Mouse (Mus musculus) spleen, adult 2 months (tissue): Measurements from ENCODE around the gene Abcd3. TPM values are rescaled to one million over a fixed set of nuclear protein-coding genes. Genes with fewer than 3 reads are reported as not detected.

Source experiments
- DNase-seq, 2 experiments: peaks; one replicate each; pipeline versions ENCODE4 v3.0.0 to v3.0.0-alpha.2; 2012 to 2021; ENCODE audit warnings: low spot score in 2 of 2, low read depth in 1 of 2
- H3K27ac ChIP-seq: fragments of 200-500 bp; 2 replicates; pipeline ENCODE4 v1.5.1; 2012; ENCODE audit warnings: low read length, inconsistent platforms; ENCODE audit not compliant: insufficient read depth
- H3K27me3 ChIP-seq: fragments of 200-500 bp; 2 replicates; pipeline ENCODE4 v1.6.1; 2012; ENCODE audit warnings: mild to moderate bottlenecking, moderate library complexity, low read length, inconsistent platforms; ENCODE audit not compliant: control insufficient read depth, insufficient read depth
- H3K36me3 ChIP-seq: fragments of 200-500 bp; 2 replicates; pipeline ENCODE4 v1.6.1; 2012; ENCODE audit warnings: mild to moderate bottlenecking, low read length, inconsistent platforms; ENCODE audit not compliant: control insufficient read depth, insufficient read depth
- H3K4me1 ChIP-seq: fragments of 200-500 bp; 2 replicates; pipeline ENCODE4 v1.6.1; 2011; ENCODE audit warnings: inconsistent platforms; ENCODE audit not compliant: control insufficient read depth, insufficient read depth, insufficient read length
- H3K4me3 ChIP-seq: fragments of 200-500 bp; 2 replicates; pipeline ENCODE4 v1.5.1; 2011; ENCODE audit warnings: mild to moderate bottlenecking, inconsistent platforms; ENCODE audit not compliant: insufficient read depth, insufficient read length; ENCODE audit errors: extremely low read depth
- CTCF ChIP-seq: fragments of 200-500 bp; IDR thresholded peaks from 2 replicates; pipeline ENCODE4 v1.5.1; 2011; ENCODE audit warnings: mild to moderate bottlenecking, inconsistent platforms; ENCODE audit not compliant: insufficient read depth, insufficient read length, insufficient replicate concordance; ENCODE audit errors: extremely low read depth
- POLR2A ChIP-seq: fragments of 200-500 bp; IDR thresholded peaks from 2 replicates; pipeline ENCODE4 v1.6.1; 2011; ENCODE audit warnings: low read depth, low read length, inconsistent platforms
- WGBS: fragments of 180-500 bp; shearing (Covaris S2); methylation state at CpG from one replicate; pipeline ENCODE4 v1.1.7; 2018; 5-methylcytosine and 5-hydroxymethylcytosine counted together
- polyA plus RNA-seq: library from polyadenylated mRNA; depleted of rRNA; stranded (reverse); fragments of >200 nt; gene quantifications from 2 replicates; pipeline ENCODE4 v1.2.3, GENCODE M21; 2012

Abcd3 gene
- polyA plus RNA-seq, 1 experiment = 1.7 TPM

GRCm38 (mm10) chr3:121719701-121720100, 95.4 kb downstream of the Abcd3 start:
- no peak overlapping the region for H3K4me3 ChIP-seq
- H3K36me3 ChIP-seq = no peaks in the 10 kb centered on the region
- WGBS = 92% methylated on average over 3 of the region's 3 CpGs
- H3K4me1 ChIP-seq = peaks cover 8% of the 10 kb centered on the region
- no peak overlapping the region for H3K27ac ChIP-seq
- no peak for TF ChIP-seq CTCF
- no peak for TF ChIP-seq POLR2A
- no peak for DNase-seq
- peaks cover 9% of the 10 kb centered on the region for H3K27me3 ChIP-seq

- H3K4me3 ChIP-seq = no peak overlapping the region
- 90% methylated on average over 8 of the region's 8 CpGs for WGBS
- DNase-seq = no peak
- H3K4me1 ChIP-seq = peaks cover 8% of the 10 kb centered on the region
- peaks cover 7% of the 10 kb centered on the region for H3K27me3 ChIP-seq
- H3K27ac ChIP-seq = no peak overlapping the region
- TF ChIP-seq CTCF (no peak), POLR2A (no peak)
- H3K36me3 ChIP-seq = no peaks in the 10 kb centered on the region
Measured at GRCm38 (mm10) chr3:121718679-121719078, 96.4 kb downstream of the Abcd3 start.

- Histone ChIP-seq H3K36me3 (no peaks in the 10 kb centered on the region), H3K4me3 (no peak overlapping the region), H3K4me1 (peaks cover 2% of the 10 kb centered on the region; the same call in 1 of the 2 replicates), H3K27me3 (no peaks in the 10 kb centered on the region; the same call in 1 of the 2 replicates), H3K27ac (no peak overlapping the region)
- 75% methylated on average over 5 of the region's 5 CpGs for WGBS
- no peak for TF ChIP-seq POLR2A
- TF ChIP-seq CTCF = no peak
- DNase-seq = no peak
Measured at GRCm38 (mm10) chr3:121716480-121716879, 98.6 kb downstream of the Abcd3 start.

GRCm38 (mm10) chr3:121715741-121716459, 99.2 kb downstream of the Abcd3 start:
- TF ChIP-seq POLR2A = no peak
- no peak for TF ChIP-seq CTCF
- no peak overlapping the region for H3K4me3 ChIP-seq

GRCm38 (mm10) chr3:121715336-121715735, 99.8 kb downstream of the Abcd3 start:
- no peak for DNase-seq
- no peak overlapping the region for H3K27ac ChIP-seq
- no peaks in the 10 kb centered on the region for H3K4me1 ChIP-seq
- H3K36me3 ChIP-seq = no peaks in the 10 kb centered on the region
- TF ChIP-seq CTCF = no peak
- TF ChIP-seq POLR2A = no peak
- H3K27me3 ChIP-seq = no peaks in the 10 kb centered on the region
- H3K4me3 ChIP-seq = no peak overlapping the region

More at GRCm38 (mm10) chr3:121715741-121716459, 99.2 kb downstream of the Abcd3 start:
- Histone ChIP-seq H3K27me3 (no peaks in the 10 kb centered on the region), H3K36me3 (no peaks in the 10 kb centered on the region), H3K27ac (no peak overlapping the region), H3K4me1 (no peaks in the 10 kb centered on the region)
- WGBS = 66% methylated on average over 6 of the region's 6 CpGs
- DNase-seq = no peak

- TF ChIP-seq POLR2A (no peak), CTCF (no peak)
- Histone ChIP-seq H3K27ac (no peak overlapping the region), H3K4me1 (no peaks in the 10 kb centered on the region), H3K27me3 (no peaks in the 10 kb centered on the region), H3K36me3 (no peaks in the 10 kb centered on the region), H3K4me3 (no peak overlapping the region)
- 96% methylated on average over 2 of the region's 2 CpGs for WGBS
- no peak for DNase-seq
Measured at GRCm38 (mm10) chr3:121714461-121714860, 100.6 kb downstream of the Abcd3 start.

- Histone ChIP-seq H3K4me1 (no peaks in the 10 kb centered on the region), H3K27ac (no peak overlapping the region), H3K27me3 (no peaks in the 10 kb centered on the region), H3K4me3 (no peak overlapping the region), H3K36me3 (no peaks in the 10 kb centered on the region)
- 86% methylated on average over 8 of the region's 8 CpGs for WGBS
- DNase-seq = no peak
- TF ChIP-seq CTCF (no peak), POLR2A (no peak)
Measured at GRCm38 (mm10) chr3:121713816-121714215, 101.3 kb downstream of the Abcd3 start.
